Mouse (Mus musculus) neural tube, embryonic 15.5 days (tissue): Measurements from ENCODE around the gene P2ry2. TPM values are rescaled to one million over a fixed set of nuclear protein-coding genes. Genes with fewer than 3 reads are reported as not detected.
A peak's percentile ranks its signal among the peaks of the same experiment; 100 is the strongest.

ENCODE experiments used
- ATAC-seq: fragments of 200-750 bp; cut with Nextera tagmentation; 2 replicates; pipeline ENCODE4 v1.8.0; 2017; ENCODE audit warnings: mild to moderate bottlenecking, moderate TSS enrichment, moderate library complexity; ENCODE audit not compliant: low FRiP score
- H3K27ac ChIP-seq: fragments of 300-500 bp; sonication (generic); replicated peaks from 2 replicates; pipeline ENCODE4 v1.5.1; 2015; ENCODE audit warnings: mild to moderate bottlenecking, inconsistent platforms
- H3K27me3 ChIP-seq: fragments of 300-500 bp; sonication (generic); replicated peaks from 2 replicates; pipeline ENCODE4 v1.6.1; 2015; ENCODE audit warnings: inconsistent platforms
- H3K36me3 ChIP-seq: fragments of 300-500 bp; sonication (generic); 2 replicates; pipeline ENCODE4 v1.6.1; 2015; ENCODE audit warnings: inconsistent platforms
- H3K4me1 ChIP-seq: fragments of 300-500 bp; sonication (generic); 2 replicates; pipeline ENCODE4 v1.6.1; 2015; ENCODE audit warnings: inconsistent platforms
- H3K4me2 ChIP-seq: fragments of 300-500 bp; sonication (generic); 2 replicates; pipeline ENCODE4 v1.6.1; 2015; ENCODE audit warnings: inconsistent platforms, mild to moderate bottlenecking, moderate library complexity
- H3K4me3 ChIP-seq: fragments of 300-500 bp; sonication (generic); replicated peaks from 2 replicates; pipeline ENCODE4 v1.5.1; 2015; ENCODE audit warnings: mild to moderate bottlenecking, inconsistent platforms
- H3K9ac ChIP-seq: fragments of 300-500 bp; sonication (generic); replicated peaks from 2 replicates; pipeline ENCODE4 v1.6.1; 2015; ENCODE audit warnings: mild to moderate bottlenecking, inconsistent platforms
- H3K9me3 ChIP-seq: fragments of 300-500 bp; sonication (generic); replicated peaks from 2 replicates; pipeline ENCODE4 v1.6.1; 2016; ENCODE audit warnings: inconsistent platforms
- WGBS: fragments of 180-500 bp; shearing (Covaris S2); methylation state at CpG from one replicate; pipeline ENCODE4 v1.1.7; 2015; ENCODE audit warnings: mixed read lengths; 5-methylcytosine and 5-hydroxymethylcytosine counted together
- polyA plus RNA-seq: library from polyadenylated mRNA; unstranded; fragments of >200 nt; fragmentation: Nextera tagmentation; extraction: Ambion mirVana; gene quantifications from 2 replicates; pipeline ENCODE4 v1.2.1, GENCODE M21; 2015

Gene P2ry2
- polyA plus RNA-seq, 1 experiment from 2014 or later: 0.81 TPM

GRCm38 (mm10) chr7:101017492-101017891 lies 4.8 kb upstream of the P2ry2 start:
- H3K27ac ChIP-seq: peak overlapping the region; percentile 18; the same call in 1 of the 2 replicates
- no peak for ATAC-seq
- no peaks in the 10 kb centered on the region for H3K36me3 ChIP-seq

GRCm38 (mm10) chr7:101017021-101017461 lies 4.4 kb upstream of the P2ry2 start:
- ATAC-seq: no peak
- no peaks in the 10 kb centered on the region for H3K9me3 ChIP-seq
- H3K4me1 ChIP-seq: peaks cover 20% of the 10 kb centered on the region
- 53% methylated on average over 7 of the region's 7 CpGs for WGBS
- peaks cover 15% of the 10 kb centered on the region for H3K27me3 ChIP-seq
- H3K4me3 ChIP-seq: no peak overlapping the region
- H3K9ac ChIP-seq: no peak overlapping the region
- no peak overlapping the region for H3K4me2 ChIP-seq
- H3K36me3 ChIP-seq: no peaks in the 10 kb centered on the region
- peak overlapping the region; percentile 18; the same call in 1 of the 2 replicates for H3K27ac ChIP-seq

More at GRCm38 (mm10) chr7:101017492-101017891, 4.8 kb upstream of the P2ry2 start:
- no peak overlapping the region for H3K4me3 ChIP-seq
- peaks cover 11% of the 10 kb centered on the region for H3K27me3 ChIP-seq
- H3K9me3 ChIP-seq: no peaks in the 10 kb centered on the region
- no peak overlapping the region for H3K9ac ChIP-seq
- 55% methylated on average over 6 of the region's 6 CpGs for WGBS
- no peak overlapping the region for H3K4me2 ChIP-seq
- peaks cover 15% of the 10 kb centered on the region; the same call in 1 of the 2 replicates for H3K4me1 ChIP-seq

GRCm38 (mm10) chr7:101014985-101015384 lies 2.3 kb upstream of the P2ry2 start:
- H3K27me3 ChIP-seq: peaks cover 36% of the 10 kb centered on the region
- no peak overlapping the region for H3K9ac ChIP-seq
- no peak overlapping the region for H3K4me3 ChIP-seq
- 62% methylated on average over 1 of the region's 1 CpGs for WGBS
- ATAC-seq: no peak
- H3K9me3 ChIP-seq: no peaks in the 10 kb centered on the region
- H3K27ac ChIP-seq: no peak overlapping the region
- no peak overlapping the region for H3K4me2 ChIP-seq
- H3K4me1 ChIP-seq: peaks cover 28% of the 10 kb centered on the region
- H3K36me3 ChIP-seq: no peaks in the 10 kb centered on the region

- 17% methylated on average over 9 of the region's 9 CpGs for WGBS
- H3K27ac ChIP-seq: no peak overlapping the region
These were observed 1.4 kb upstream of the P2ry2 start for GRCm38 (mm10) chr7:101014041-101014440.

GRCm38 (mm10) chr7:101011681-101012367 lies 842 bp downstream of the P2ry2 start:
- peak overlapping the region; percentile 47 for H3K4me3 ChIP-seq
- no peak overlapping the region for H3K27ac ChIP-seq
- WGBS: under 1% methylated on average over 53 of the region's 53 CpGs

More at GRCm38 (mm10) chr7:101014041-101014440, 1.4 kb upstream of the P2ry2 start:
- no peak for ATAC-seq
- no peak overlapping the region for H3K9ac ChIP-seq
- no peaks in the 10 kb centered on the region for H3K36me3 ChIP-seq
- no peak overlapping the region for H3K4me2 ChIP-seq
- H3K4me1 ChIP-seq: peaks cover 28% of the 10 kb centered on the region
- H3K9me3 ChIP-seq: no peaks in the 10 kb centered on the region
- H3K4me3 ChIP-seq: no peak overlapping the region
- peaks cover 42% of the 10 kb centered on the region for H3K27me3 ChIP-seq

GRCm38 (mm10) chr7:101010741-101011140 lies 1.9 kb downstream of the P2ry2 start:
- Histone ChIP-seq H3K36me3 (no peaks in the 10 kb centered on the region), H3K4me3 (no peak overlapping the region), H3K9ac (no peak overlapping the region), H3K27ac (no peak overlapping the region), H3K9me3 (no peaks in the 10 kb centered on the region), H3K27me3 (peaks cover 45% of the 10 kb centered on the region), H3K4me2 (no peak overlapping the region), H3K4me1 (peaks cover 20% of the 10 kb centered on the region)
- 71% methylated on average over 3 of the region's 3 CpGs for WGBS
- ATAC-seq: no peak

More at GRCm38 (mm10) chr7:101011681-101012367, 842 bp downstream of the P2ry2 start:
- peak overlapping the region; percentile 98 for H3K4me2 ChIP-seq
- peaks cover 42% of the 10 kb centered on the region for H3K27me3 ChIP-seq
- peak; percentile 77 for ATAC-seq
- H3K4me1 ChIP-seq: peaks cover 22% of the 10 kb centered on the region
- H3K9ac ChIP-seq: peak overlapping the region; percentile 41
- H3K36me3 ChIP-seq: no peaks in the 10 kb centered on the region
- no peaks in the 10 kb centered on the region for H3K9me3 ChIP-seq

GRCm38 (mm10) chr7:101006201-101006600 lies 6.5 kb downstream of the P2ry2 start:
- no peak overlapping the region for H3K9ac ChIP-seq
- peaks cover under 1% of the 10 kb centered on the region; the same call in 1 of the 2 replicates for H3K4me1 ChIP-seq
- H3K27ac ChIP-seq: no peak overlapping the region
- H3K4me3 ChIP-seq: no peak overlapping the region
- WGBS: 79% methylated on average over 2 of the region's 2 CpGs
- H3K27me3 ChIP-seq: peaks cover 22% of the 10 kb centered on the region
- H3K36me3 ChIP-seq: no peaks in the 10 kb centered on the region
- no peaks in the 10 kb centered on the region for H3K9me3 ChIP-seq
- H3K4me2 ChIP-seq: no peak overlapping the region
- ATAC-seq: no peak

- ATAC-seq: peak; percentile 35; the same call in 1 of the 2 replicates
- Histone ChIP-seq H3K4me1 (no peaks in the 10 kb centered on the region), H3K4me3 (no peak overlapping the region), H3K27ac (no peak overlapping the region), H3K9me3 (no peaks in the 10 kb centered on the region), H3K27me3 (peaks cover 11% of the 10 kb centered on the region), H3K36me3 (no peaks in the 10 kb centered on the region), H3K9ac (no peak overlapping the region), H3K4me2 (no peak overlapping the region)
- WGBS: 55% methylated on average over 4 of the region's 4 CpGs
These were observed 7.5 kb downstream of the P2ry2 start for GRCm38 (mm10) chr7:101005119-101005518.

- no peaks in the 10 kb centered on the region for H3K4me1 ChIP-seq
- H3K9ac ChIP-seq: no peak overlapping the region
- H3K4me2 ChIP-seq: no peak overlapping the region
- no peak overlapping the region for H3K4me3 ChIP-seq
- H3K27me3 ChIP-seq: 0 out of 2 replicates have a peak, but pooled peaks cover 3% of the 10 kb centered on the region
- ATAC-seq: no peak
- H3K9me3 ChIP-seq: no peaks in the 10 kb centered on the region
- WGBS: 85% methylated on average over 11 of the region's 11 CpGs
- no peaks in the 10 kb centered on the region for H3K36me3 ChIP-seq
- no peak overlapping the region for H3K27ac ChIP-seq
These were observed 9.0 kb downstream of the P2ry2 start for GRCm38 (mm10) chr7:101003442-101004326.

GRCm38 (mm10) chr7:101002274-101002673 lies 10.4 kb downstream of the P2ry2 start:
- WGBS: 76% methylated on average over 6 of the region's 6 CpGs
- H3K4me3 ChIP-seq: no peak overlapping the region

GRCm38 (mm10) chr7:100999623-101000022 lies 13.0 kb downstream of the P2ry2 start:
- no peaks in the 10 kb centered on the region for H3K9me3 ChIP-seq
- 95% methylated on average over 5 of the region's 5 CpGs for WGBS
- H3K4me1 ChIP-seq: no peaks in the 10 kb centered on the region
- H3K9ac ChIP-seq: no peak overlapping the region
- no peak overlapping the region for H3K4me3 ChIP-seq
- no peaks in the 10 kb centered on the region for H3K36me3 ChIP-seq
- H3K27me3 ChIP-seq: no peaks in the 10 kb centered on the region
- no peak overlapping the region for H3K4me2 ChIP-seq
- no peak overlapping the region for H3K27ac ChIP-seq
- no peak for ATAC-seq

More at GRCm38 (mm10) chr7:101002274-101002673, 10.4 kb downstream of the P2ry2 start:
- 0 out of 2 replicates have a peak, but pooled peaks cover 3% of the 10 kb centered on the region for H3K27me3 ChIP-seq
- ATAC-seq: no peak
- no peak overlapping the region for H3K4me2 ChIP-seq
- H3K36me3 ChIP-seq: no peaks in the 10 kb centered on the region
- no peaks in the 10 kb centered on the region for H3K9me3 ChIP-seq
- H3K27ac ChIP-seq: no peak overlapping the region
- no peak overlapping the region for H3K9ac ChIP-seq
- no peaks in the 10 kb centered on the region for H3K4me1 ChIP-seq
